Mouse (Mus musculus): ENCODE measurements at regions not wholly inside any gene's neighbourhood (a gene's known extent, or its start where the extent isn't known, plus 50 kb on each side); places are given as distances from the start of the nearest gene placed in this dataset.
A peak's percentile ranks its signal among the peaks of the same experiment; 100 is the strongest.

GRCm38 (mm10) chr15:14000952-14001351 is 827.5 kb upstream of the Cdh6 start:
- H3K4me2 ChIP-seq: no peak overlapping the region
- no peaks in the 10 kb centered on the region for H3K4me1 ChIP-seq (replicated peaks)
- no peak overlapping the region for H3K27ac ChIP-seq
- H3K4me3 ChIP-seq: no peak overlapping the region
- no peak overlapping the region for H3K9ac ChIP-seq
- H3K36me3 ChIP-seq: no peaks in the 10 kb centered on the region
- no peak for ATAC-seq (ENCODE audit: low FRiP score)
- H3K27me3 ChIP-seq: no peaks in the 10 kb centered on the region
- no peaks in the 10 kb centered on the region for H3K9me3 ChIP-seq

- H3K4me2 ChIP-seq: no peak overlapping the region
- ATAC-seq (ENCODE audit: low FRiP score): peak; percentile 72
- H3K36me3 ChIP-seq: no peaks in the 10 kb centered on the region
- H3K4me1 ChIP-seq (replicated peaks): no peaks in the 10 kb centered on the region
- no peak overlapping the region for H3K27ac ChIP-seq
- H3K9me3 ChIP-seq: no peaks in the 10 kb centered on the region
- H3K9ac ChIP-seq: no peak overlapping the region
- WGBS: 64% methylated on average over 3 of the region's 3 CpGs
- no peaks in the 10 kb centered on the region for H3K27me3 ChIP-seq
- H3K4me3 ChIP-seq: no peak overlapping the region
These were observed 816.3 kb upstream of the Cdh6 start for GRCm38 (mm10) chr15:13989768-13990167.

GRCm38 (mm10) chr15:13988919-13989510 is 815.5 kb upstream of the Cdh6 start:
- H3K4me2 ChIP-seq: no peak overlapping the region
- no peak overlapping the region for H3K9ac ChIP-seq
- no peaks in the 10 kb centered on the region for H3K36me3 ChIP-seq
- H3K9me3 ChIP-seq: no peaks in the 10 kb centered on the region
- H3K27ac ChIP-seq: 0 out of 2 replicates have a peak overlapping the region, but pooled peaks have one; percentile 35
- H3K4me3 ChIP-seq: no peak overlapping the region
- peak; percentile 24; the same call in 1 of the 2 replicates for ATAC-seq (ENCODE audit: low FRiP score)
- no peaks in the 10 kb centered on the region for H3K27me3 ChIP-seq
- no peaks in the 10 kb centered on the region for H3K4me1 ChIP-seq (replicated peaks)
- 73% methylated on average over 8 of the region's 8 CpGs for WGBS

- Histone ChIP-seq H3K27me3 (no peaks in the 10 kb centered on the region), H3K27ac (no peak overlapping the region), H3K9ac (no peak overlapping the region), H3K36me3 (no peaks in the 10 kb centered on the region), H3K9me3 (no peaks in the 10 kb centered on the region), H3K4me2 (no peak overlapping the region), H3K4me3 (no peak overlapping the region), H3K4me1 (replicated peaks) (0 out of 2 replicates have a peak, but pooled peaks cover 2% of the 10 kb centered on the region)
- 6% methylated on average over 7 of the region's 7 CpGs for WGBS
- peak; percentile 80 for ATAC-seq (ENCODE audit: low FRiP score)
These were observed 796.3 kb upstream of the Cdh6 start for GRCm38 (mm10) chr15:13969811-13970210.
